Mouse (Mus musculus): ENCODE measurements around the gene Zap70.

Zap70 gene

GRCm38 (mm10) chr1:36830913-36831866 lies 69.6 kb downstream of the Zap70 start:
- DNase-seq (ENCODE audit: low read depth, low spot score) = peak; percentile 62

All from R1 (cell line).